Mouse (Mus musculus): ENCODE results near the gene Smarcd1.

DNA sequence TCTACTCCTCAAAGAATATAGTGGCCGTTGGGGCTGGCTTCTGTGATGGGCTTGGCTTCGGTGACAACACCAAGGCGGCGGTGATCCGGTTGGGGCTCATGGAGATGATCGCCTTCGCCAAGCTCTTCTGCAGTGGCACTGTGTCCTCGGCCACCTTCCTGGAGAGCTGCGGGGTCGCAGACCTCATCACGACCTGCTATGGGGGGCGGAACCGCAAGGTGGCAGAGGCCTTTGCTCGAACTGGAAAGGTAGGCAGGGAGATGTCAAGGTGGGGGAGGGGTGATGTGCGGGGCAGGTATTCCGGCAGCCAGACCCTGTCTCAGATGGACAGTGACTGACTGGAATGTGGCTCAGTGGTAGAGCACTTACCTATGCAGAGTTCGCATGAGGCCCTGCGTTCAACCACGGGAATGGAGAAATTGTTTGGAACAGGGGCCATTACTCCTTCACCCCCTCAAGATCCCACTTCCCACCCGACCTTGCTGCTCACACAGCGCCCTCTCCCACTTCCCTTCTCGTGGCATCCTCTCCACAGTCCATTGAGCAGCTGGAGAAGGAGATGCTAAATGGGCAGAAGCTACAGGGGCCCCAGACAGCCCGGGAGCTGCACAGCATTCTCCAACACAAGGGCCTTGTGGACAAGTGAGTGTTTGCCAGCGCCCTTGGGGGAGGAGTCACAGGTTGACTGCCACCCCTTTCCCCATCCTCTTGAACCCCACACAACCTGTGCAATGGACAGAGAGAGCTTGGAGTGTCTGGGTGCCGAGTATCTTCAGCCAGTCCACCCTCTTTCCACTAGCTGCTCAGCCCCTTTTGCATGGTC is 20.2 kb downstream of the Smarcd1 start:
- TF ChIP-seq CTCF (conservative IDR thresholded peaks at IDR 0.05; ENCODE audit: low read length) (no peak), NANOG (IDR thresholded peaks at IDR 0.05; ENCODE audit: borderline replicate concordance, low read length) (no peak), POU5F1 (IDR thresholded peaks at IDR 0.05; ENCODE audit: borderline replicate concordance, low read length) (no peak)

Measured in E14TG2a.4 (cell line).